Mouse (Mus musculus) ES-E14 (cell line): ENCODE results near the gene Zbtb41. TPM values are rescaled to one million over a fixed set of nuclear protein-coding genes. Genes with fewer than 3 reads are reported as not detected.
"Not testable (repeated sequence)": the region's sequence is repeated elsewhere in the genome, so short reads cannot be mapped to it uniquely, and the experiment has no call there.

Source experiments
- DNase-seq: peaks from one replicate; pipeline ENCODE4 v3.0.0-alpha.2; 2013; ENCODE audit warnings: low read depth, low spot score
- H3K27ac ChIP-seq: 2 replicates; pipeline ENCODE4 v1.5.1; 2012; ENCODE audit warnings: low read depth, mild to moderate bottlenecking, low read length, moderate library complexity, mixed read lengths; ENCODE audit not compliant: poor library complexity, insufficient read depth, severe bottlenecking
- H3K36me3 ChIP-seq: 2 replicates; pipeline ENCODE4 v1.6.1; 2012; ENCODE audit warnings: mild to moderate bottlenecking, low read length, moderate library complexity, mixed read lengths; ENCODE audit not compliant: control insufficient read depth, poor library complexity, insufficient read depth, severe bottlenecking
- H3K4me1 ChIP-seq, 2 experiments: fragments of 150-350 bp in 1 of 2; sonication (generic) in 1 of 2; 2 replicates each; pipeline ENCODE4 v1.6.1; 2012; ENCODE audit warnings: low read length in 2 of 2, mild to moderate bottlenecking in 1 of 2, mixed read lengths in 1 of 2; ENCODE audit not compliant: control insufficient read depth in 2 of 2, insufficient read depth in 2 of 2, poor library complexity in 1 of 2
- H3K4me3 ChIP-seq, 2 experiments: fragments of 150-350 bp in 1 of 2; sonication (generic) in 1 of 2; 2 replicates each; pipeline ENCODE4 v1.5.1; 2012; ENCODE audit warnings: low read length in 2 of 2, low read depth in 1 of 2, mild to moderate bottlenecking in 1 of 2, mixed read lengths in 1 of 2; ENCODE audit not compliant: insufficient read depth in 1 of 2, poor library complexity in 1 of 2, severe bottlenecking in 1 of 2
- H3K9ac ChIP-seq: 2 replicates; pipeline ENCODE4 v1.6.1; 2012; ENCODE audit warnings: low read depth, mild to moderate bottlenecking, low read length, mixed read lengths; ENCODE audit not compliant: poor library complexity, insufficient read depth, severe bottlenecking
- H3K9me3 ChIP-seq: fragments of 150-350 bp; sonication (generic); 2 replicates; pipeline ENCODE4 v1.6.1; 2012; ENCODE audit warnings: low read depth, mild to moderate bottlenecking, low read length; ENCODE audit not compliant: control insufficient read depth, insufficient read depth
- CHD2 ChIP-seq: IDR thresholded peaks from 2 replicates; pipeline ENCODE4 v1.6.1; 2014; ENCODE audit warnings: mild to moderate bottlenecking, low read depth, low read length, inconsistent platforms
- HCFC1 ChIP-seq: IDR thresholded peaks from 2 replicates; pipeline ENCODE4 v1.6.1; 2012; ENCODE audit warnings: low read length, inconsistent platforms, borderline replicate concordance; ENCODE audit not compliant: insufficient read depth
- MAFK ChIP-seq: IDR thresholded peaks from 2 replicates; pipeline ENCODE4 v1.6.1; 2014; ENCODE audit warnings: mild to moderate bottlenecking, low read depth, low read length, inconsistent platforms; ENCODE audit not compliant: insufficient read depth
- ZC3H11A ChIP-seq: IDR thresholded peaks from 2 replicates; pipeline ENCODE4 v1.6.1; 2012; ENCODE audit warnings: low read depth, mild to moderate bottlenecking, inconsistent platforms, low read length, borderline replicate concordance
- ZNF384 ChIP-seq: IDR thresholded peaks from 2 replicates; pipeline ENCODE4 v1.6.1; 2012; ENCODE audit warnings: low read depth, low read length, inconsistent platforms
- in situ Hi-C, 2 experiments: fragments of 600-800 bp; cut with MboI; formaldehyde crosslinking; loops; one replicate each; pipeline ENCODE4 v1.15.1; 2025; ENCODE audit warnings: low sequenced_read_pairs in 2 of 2, inconsistent platforms in 1 of 2; ENCODE audit not compliant: unreplicated experiment in 2 of 2
- total RNA-seq: library from RNA; depleted of rRNA; stranded (reverse); fragments of 300-350 nt; gene quantifications from 2 replicates; pipeline ENCODE4 v1.2.3, GENCODE M21; 2012

The Zbtb41 gene
- total RNA-seq, 1 experiment = 11.4 TPM

GRCm38 (mm10) chr1:139425006-139425405 lies 2.9 kb downstream of the Zbtb41 start:
- peaks cover 13% of the 10 kb centered on the region for H3K36me3 ChIP-seq
- in situ Hi-C loops = no loop called here
- peaks cover 5 to 9% of the 10 kb centered on the region in 2 experiments; a peak in 2 of 4 replicates for H3K4me1 ChIP-seq
- H3K9ac ChIP-seq = no peak overlapping the region
- no peak for DNase-seq
- no peak overlapping the region for H3K27ac ChIP-seq
- TF ChIP-seq CHD2 (no peak), ZNF384 (no peak), MAFK (no peak), HCFC1 (no peak), ZC3H11A (no peak)
- H3K4me3 ChIP-seq = no peak overlapping the region
- H3K9me3 ChIP-seq = no peaks in the 10 kb centered on the region

DNA sequence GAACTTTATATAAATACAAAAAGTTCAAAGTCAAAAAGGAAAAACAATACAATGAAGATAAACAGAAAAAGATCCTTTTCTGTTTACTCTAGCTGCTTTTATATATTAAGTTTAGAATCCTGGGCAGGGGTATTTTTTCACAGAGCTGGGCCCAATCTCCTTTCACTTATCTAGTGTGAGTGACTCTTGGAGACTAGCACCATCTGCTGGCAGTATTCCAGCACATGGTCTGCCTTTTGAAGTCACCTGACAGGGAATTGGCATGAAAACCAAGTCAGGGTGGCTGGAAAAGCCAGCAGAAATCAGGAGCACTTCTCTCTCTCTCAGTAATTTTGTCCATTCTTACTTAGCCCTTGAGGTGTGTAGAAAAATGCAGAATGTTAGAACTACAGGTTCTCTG lies 16.3 kb downstream of the Zbtb41 start:
- Histone ChIP-seq H3K36me3 (peaks cover 7% of the 10 kb centered on the region), H3K4me3 (no peak overlapping the region), H3K27ac (no peak overlapping the region), H3K9me3 (no peaks in the 10 kb centered on the region), H3K4me1 (no peaks in the 10 kb centered on the region), H3K9ac (no peak overlapping the region)
- 0 out of 2 replicates have a peak, but pooled peaks have one; percentile 10 for TF ChIP-seq ZNF384
- TF ChIP-seq HCFC1 = no peak
- DNase-seq = peak; percentile 53
- in situ Hi-C loops = no loop called here

- H3K27ac ChIP-seq, H3K36me3 ChIP-seq, in situ Hi-C loops, H3K4me1 ChIP-seq, H3K9me3 ChIP-seq, H3K9ac ChIP-seq, H3K4me3 ChIP-seq, DNase-seq: not testable (repeated sequence)
Observed at GRCm38 (mm10) chr1:139443103-139443502, 21.0 kb downstream of the Zbtb41 start.

DNA sequence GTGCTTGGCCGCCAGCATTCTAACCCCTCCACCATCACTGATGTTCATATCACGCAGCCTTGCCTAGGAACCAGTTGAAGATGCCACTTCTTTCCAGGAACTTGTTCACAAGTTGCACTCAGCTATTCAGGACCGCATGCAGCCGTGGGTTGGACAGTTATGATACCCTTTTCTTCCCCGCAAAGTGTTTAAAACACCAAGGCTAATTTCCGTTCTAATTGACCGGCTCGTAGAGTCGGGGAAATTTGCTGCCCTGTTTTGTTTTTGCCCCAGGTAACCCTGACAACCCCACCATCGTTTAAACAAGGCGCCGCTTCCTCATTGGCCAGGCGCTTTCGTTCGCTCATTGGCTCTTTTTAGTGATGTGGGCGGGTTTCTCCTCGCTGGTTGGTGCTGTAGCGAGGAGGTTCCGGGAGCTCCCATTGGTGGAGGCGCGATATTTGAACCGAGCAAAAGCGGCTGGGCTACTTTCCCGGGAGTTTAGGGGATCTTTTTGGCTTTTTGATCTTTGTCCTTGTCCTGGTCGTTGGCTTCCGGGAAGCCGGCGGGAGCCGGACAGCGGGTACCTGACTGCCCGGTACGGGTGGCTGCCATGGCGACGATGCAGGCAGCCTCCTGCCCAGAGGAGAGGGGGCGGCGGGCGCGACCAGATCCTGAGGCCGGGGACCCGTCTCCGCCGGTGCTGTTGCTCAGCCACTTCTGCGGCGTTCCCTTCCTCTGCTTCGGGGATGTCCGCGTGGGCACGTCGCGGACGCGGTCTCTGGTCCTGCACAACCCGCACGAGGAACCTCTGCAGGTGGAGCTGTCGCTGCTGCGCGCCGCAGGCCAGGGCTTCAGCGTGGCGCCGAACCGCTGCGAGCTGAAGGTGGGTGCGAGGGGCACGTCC lies 32.5 kb downstream of the Zbtb41 start, which contains the start of gene Aspm:
TSS of gene Aspm (plus strand) at position 433 of the 886 bp plus-strand sequence.
- peak; percentile 91 for DNase-seq
- H3K4me1 ChIP-seq = no peaks in the 10 kb centered on the region
- TF ChIP-seq ZC3H11A (no peak), HCFC1 (peak; percentile 54; the same call in 1 of the 2 replicates), CHD2 (peak; percentile 64; the same call in 1 of the 2 replicates), ZNF384 (no peak), MAFK (peak; percentile 44; the same call in 1 of the 2 replicates)
- in situ Hi-C loops = no loop called here
- H3K9me3 ChIP-seq = no peaks in the 10 kb centered on the region
- H3K36me3 ChIP-seq = peaks cover 12% of the 10 kb centered on the region
- H3K4me3 ChIP-seq = peak within 1 kb of the TSS; percentile 85 to 89
- peak within 1 kb of the TSS; percentile 93 for H3K9ac ChIP-seq
- H3K27ac ChIP-seq = peak within 1 kb of the TSS; percentile 44

GRCm38 (mm10) chr1:139455226-139455869 lies 33.3 kb downstream of the Zbtb41 start:
- Histone ChIP-seq H3K4me1 (no peaks in the 10 kb centered on the region), H3K9me3 (no peaks in the 10 kb centered on the region)

More at GRCm38 (mm10) chr1:139455226-139455869, 33.3 kb downstream of the Zbtb41 start:
- H3K4me3 ChIP-seq = peak overlapping the region; percentile 85 to 89
- peak overlapping the region; percentile 93 for H3K9ac ChIP-seq
- H3K36me3 ChIP-seq = peaks cover 12% of the 10 kb centered on the region
- in situ Hi-C loops = no loop called here
- peak; percentile 52 for DNase-seq
- no peak overlapping the region for H3K27ac ChIP-seq
- TF ChIP-seq ZNF384 (no peak), ZC3H11A (no peak), CHD2 (no peak), MAFK (no peak), HCFC1 (no peak)
